Mouse (Mus musculus) frontal cortex, adult 2 months (tissue): ENCODE data around the gene Dmrta2. TPM values are rescaled to one million over a fixed set of nuclear protein-coding genes. Genes with fewer than 3 reads are reported as not detected.

ENCODE experiments used
- DNase-seq, 2 experiments: peaks; one replicate each; pipeline ENCODE4 v3.0.0; 2022; ENCODE audit warnings: low spot score in 1 of 2; ENCODE audit errors: extremely low spot score in 1 of 2
- polyA plus RNA-seq: library from polyadenylated mRNA; depleted of rRNA; stranded (reverse); fragments of >200 nt; gene quantifications from 2 replicates; pipeline ENCODE4 v1.2.3, GENCODE M21; 2012; rRNA removed

Dmrta2 gene
- polyA plus RNA-seq, result 3.1 and 3.3 TPM in 2 replicates

- DNase-seq, result peak in 1 of 2 experiments; percentile 40
Observed at GRCm38 (mm10) chr4:109977148-109978067, at the start of gene Dmrta2. TSS of gene Dmrta2 (plus strand) at chr4:109978053.

GRCm38 (mm10) chr4:109929058-109929457 lies 48.8 kb upstream of the Dmrta2 start:
- no peak for DNase-seq

- no peak for DNase-seq
Observed at GRCm38 (mm10) chr4:109930445-109930844, 47.4 kb upstream of the Dmrta2 start.

GRCm38 (mm10) chr4:109930935-109931334 lies 46.9 kb upstream of the Dmrta2 start:
- peak in 1 of 2 experiments; percentile 9 for DNase-seq

GRCm38 (mm10) chr4:109936557-109936956 lies 41.3 kb upstream of the Dmrta2 start:
- DNase-seq, result no peak

GRCm38 (mm10) chr4:109939291-109939690 lies 38.6 kb upstream of the Dmrta2 start:
- DNase-seq, result no peak

- no peak for DNase-seq
Observed at GRCm38 (mm10) chr4:109945554-109945953, 32.3 kb upstream of the Dmrta2 start.

GRCm38 (mm10) chr4:109949307-109949706 lies 28.5 kb upstream of the Dmrta2 start:
- no peak for DNase-seq

GRCm38 (mm10) chr4:109953509-109953908 lies 24.3 kb upstream of the Dmrta2 start:
- DNase-seq, result no peak

GRCm38 (mm10) chr4:109960201-109960935 lies 17.5 kb upstream of the Dmrta2 start:
- no peak for DNase-seq

GRCm38 (mm10) chr4:109963570-109964279 lies 14.1 kb upstream of the Dmrta2 start:
- no peak for DNase-seq

GRCm38 (mm10) chr4:109969561-109969960 lies 8.3 kb upstream of the Dmrta2 start:
- DNase-seq, result no peak

- no peak for DNase-seq
Observed at GRCm38 (mm10) chr4:109973991-109974654, 3.7 kb upstream of the Dmrta2 start.

GRCm38 (mm10) chr4:109974655-109975380 lies 3.0 kb upstream of the Dmrta2 start:
- no peak for DNase-seq

GRCm38 (mm10) chr4:109975381-109976240 lies 2.2 kb upstream of the Dmrta2 start:
- no peak for DNase-seq

GRCm38 (mm10) chr4:109976273-109977147 lies 1.3 kb upstream of the Dmrta2 start:
- DNase-seq, result no peak

- no peak for DNase-seq
Observed at GRCm38 (mm10) chr4:109978068-109978857, 410 bp downstream of the Dmrta2 start.
